Mouse (Mus musculus) liver, embryonic 14.5 days (tissue): Measurements from ENCODE around the gene Gm20538.

Experiments used
- CTCF ChIP-seq: IDR thresholded peaks from 2 replicates; pipeline ENCODE4 v1.5.1; 2016; ENCODE audit warnings: antibody characterized with exemption, low read depth, control low read depth
- EP300 ChIP-seq: IDR thresholded peaks from 2 replicates; pipeline ENCODE4 v1.6.1; 2016; ENCODE audit warnings: antibody characterized with exemption, low read depth

GRCm38 (mm10) chr19:44591638-44592037, 39.0 kb upstream of the Gm20538 start:
- no peak for TF ChIP-seq CTCF
- no peak for TF ChIP-seq EP300
